Mouse (Mus musculus) stomach, embryonic 16.5 days (tissue): ENCODE data around the gene Nudt6. TPM values are rescaled to one million over a fixed set of nuclear protein-coding genes. Genes with fewer than 3 reads are reported as not detected.

Source experiments
- ATAC-seq: fragments of 200-750 bp; cut with Nextera tagmentation; 2 replicates; pipeline ENCODE4 v1.8.0; 2017; ENCODE audit warnings: moderate number of reproducible peaks, moderate TSS enrichment; ENCODE audit not compliant: insufficient read depth, low FRiP score
- H3K27ac ChIP-seq: fragments of 300-500 bp; sonication (generic); 2 replicates; pipeline ENCODE4 v1.5.1; 2014; ENCODE audit warnings: low read length
- H3K27me3 ChIP-seq: fragments of 300-500 bp; sonication (generic); 2 replicates; pipeline ENCODE4 v1.6.1; 2014; ENCODE audit warnings: low read length, control low read depth, mixed read lengths; ENCODE audit not compliant: control insufficient read depth, insufficient read depth
- H3K36me3 ChIP-seq: fragments of 300-500 bp; sonication (generic); 2 replicates; pipeline ENCODE4 v1.6.1; 2014; ENCODE audit warnings: low read length; ENCODE audit not compliant: control insufficient read depth, insufficient read depth
- H3K4me1 ChIP-seq: fragments of 300-500 bp; sonication (generic); 2 replicates; pipeline ENCODE4 v1.6.1; 2014; ENCODE audit warnings: low read length, control low read depth, mixed read lengths; ENCODE audit not compliant: control insufficient read depth, insufficient read depth
- H3K4me2 ChIP-seq: fragments of 300-500 bp; sonication (generic); 2 replicates; pipeline ENCODE4 v1.6.1; 2014; ENCODE audit warnings: low read depth, low read length, mixed read lengths
- H3K4me3 ChIP-seq: fragments of 300-500 bp; sonication (generic); replicated peaks from 2 replicates; pipeline ENCODE4 v1.5.1; 2014; ENCODE audit warnings: mild to moderate bottlenecking, low read length
- H3K9ac ChIP-seq: fragments of 300-500 bp; sonication (generic); 2 replicates; pipeline ENCODE4 v1.6.1; 2014; ENCODE audit warnings: low read length
- H3K9me3 ChIP-seq: fragments of 300-500 bp; sonication (generic); replicated peaks from 2 replicates; pipeline ENCODE4 v1.6.1; 2016; ENCODE audit warnings: low read length, control low read depth; ENCODE audit not compliant: control insufficient read depth
- WGBS: fragments of 180-500 bp; shearing (Covaris S2); extraction: QIAGEN DNeasy Blood & Tissue Kit; methylation state at CpG from one replicate; pipeline ENCODE4 v1.1.7; 2014; 5-methylcytosine and 5-hydroxymethylcytosine counted together
- polyA plus RNA-seq: library from polyadenylated mRNA; unstranded; fragments of >200 nt; fragmentation: Nextera tagmentation; extraction: Ambion mirVana; gene quantifications from 2 replicates; pipeline ENCODE4 v1.2.1, GENCODE M21; 2015

Gene Nudt6
- polyA plus RNA-seq, 1 experiment from 2014 or later, result 6.0 TPM

DNA sequence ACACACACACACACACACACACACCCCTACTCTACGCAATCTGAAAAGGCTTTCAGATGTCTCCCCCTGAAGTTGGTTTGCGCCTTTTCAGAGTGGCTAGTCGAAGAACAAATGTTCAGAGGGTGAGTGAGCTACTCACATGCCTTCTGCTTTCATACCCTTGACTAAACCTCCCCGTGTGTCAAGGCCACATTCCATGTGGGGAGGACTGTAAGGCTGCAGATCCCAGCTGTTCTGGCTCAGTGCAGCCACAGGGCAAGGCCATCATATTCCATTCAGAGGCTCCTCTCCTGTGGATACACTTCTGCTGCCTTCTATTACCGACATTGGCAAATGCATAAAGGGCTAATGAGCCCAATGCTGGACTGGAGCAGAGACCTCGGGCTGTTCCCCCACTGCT is 41.6 kb downstream of the Nudt6 start:
- no peak overlapping the region for H3K4me3 ChIP-seq
- H3K4me1 ChIP-seq, result no peaks in the 10 kb centered on the region; the same call in 1 of the 2 replicates
- H3K9me3 ChIP-seq, result no peaks in the 10 kb centered on the region
- no peak overlapping the region for H3K4me2 ChIP-seq
- no peak overlapping the region for H3K9ac ChIP-seq
- H3K36me3 ChIP-seq, result no peaks in the 10 kb centered on the region
- H3K27ac ChIP-seq, result no peak overlapping the region
- WGBS, result 57% methylated on average over 6 of the region's 6 CpGs
- ATAC-seq, result no peak
- no peaks in the 10 kb centered on the region for H3K27me3 ChIP-seq

DNA sequence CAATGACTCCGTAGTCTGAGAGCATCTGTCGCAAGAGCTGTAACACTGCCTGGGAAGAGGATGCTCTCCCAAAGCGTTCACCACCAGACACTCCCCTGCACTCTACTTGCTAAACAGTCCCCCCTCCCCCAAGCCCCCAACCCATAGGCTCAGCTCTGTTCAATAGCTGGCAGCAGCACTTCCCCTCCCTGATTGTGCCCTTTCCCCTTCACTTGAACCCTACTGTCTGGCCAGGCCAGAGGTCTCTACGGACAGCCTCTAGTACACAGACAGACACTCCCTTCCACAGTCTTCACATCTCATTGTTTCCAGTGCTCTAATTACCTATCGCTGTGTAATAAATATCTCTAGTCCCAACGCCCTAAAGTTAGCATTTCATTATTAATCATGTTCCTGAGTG is 42.1 kb downstream of the Nudt6 start:
- 51% methylated on average over 6 of the region's 6 CpGs for WGBS
- Histone ChIP-seq H3K4me2 (no peak overlapping the region), H3K9me3 (no peaks in the 10 kb centered on the region), H3K27ac (no peak overlapping the region), H3K4me1 (no peaks in the 10 kb centered on the region; the same call in 1 of the 2 replicates), H3K9ac (no peak overlapping the region), H3K4me3 (no peak overlapping the region), H3K36me3 (no peaks in the 10 kb centered on the region), H3K27me3 (no peaks in the 10 kb centered on the region)
- no peak for ATAC-seq

DNA sequence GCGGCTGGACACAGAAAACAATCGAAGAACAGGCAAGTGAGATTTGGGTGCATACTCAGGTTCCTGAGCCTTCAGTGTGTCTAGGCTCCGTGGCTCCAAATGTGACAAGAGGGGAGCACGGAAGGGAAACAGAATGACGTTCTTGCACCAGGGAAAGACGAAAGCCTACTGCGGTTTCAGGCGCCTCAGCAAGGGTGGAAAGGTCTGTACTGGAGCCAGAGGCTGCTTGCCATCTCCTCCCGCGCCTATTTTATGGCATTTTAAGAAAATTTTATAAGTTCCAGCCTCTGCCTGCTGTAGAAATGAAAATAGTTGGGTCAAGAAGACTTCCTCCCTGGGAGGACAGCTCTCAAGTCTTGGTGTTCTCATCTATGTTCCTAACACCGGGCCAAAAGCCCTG is 46.3 kb downstream of the Nudt6 start:
- Histone ChIP-seq H3K4me2 (no peak overlapping the region), H3K9ac (no peak overlapping the region), H3K4me3 (no peak overlapping the region), H3K4me1 (no peaks in the 10 kb centered on the region; the same call in 1 of the 2 replicates), H3K27me3 (no peaks in the 10 kb centered on the region), H3K27ac (no peak overlapping the region), H3K36me3 (no peaks in the 10 kb centered on the region), H3K9me3 (no peaks in the 10 kb centered on the region)
- WGBS, result 81% methylated on average over 11 of the region's 11 CpGs
- no peak for ATAC-seq

DNA sequence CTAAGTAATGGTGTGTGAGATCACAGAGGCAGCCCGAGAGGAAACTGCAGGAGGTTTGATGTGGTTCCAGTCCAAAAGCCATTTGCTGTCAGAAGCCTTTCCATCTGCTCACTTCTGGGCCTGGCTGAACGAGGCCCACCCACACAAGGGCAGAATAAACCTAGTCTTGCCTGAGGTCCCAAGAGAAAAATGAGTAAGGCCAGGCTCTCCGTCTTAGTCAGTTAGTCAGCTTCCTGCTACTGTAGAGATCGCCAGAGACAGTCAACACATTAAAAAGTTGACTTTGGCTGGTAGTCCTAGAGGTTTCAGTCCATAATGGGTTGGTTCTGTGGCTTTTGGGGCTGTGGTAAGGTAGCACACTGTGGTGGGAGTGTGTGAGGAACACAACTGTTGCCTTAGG is 49.6 kb downstream of the Nudt6 start:
- no peaks in the 10 kb centered on the region for H3K36me3 ChIP-seq
- WGBS, result 50% methylated on average over 4 of the region's 4 CpGs
- no peaks in the 10 kb centered on the region for H3K9me3 ChIP-seq
- H3K4me2 ChIP-seq, result no peak overlapping the region
- no peaks in the 10 kb centered on the region for H3K4me1 ChIP-seq
- no peak overlapping the region for H3K27ac ChIP-seq
- no peaks in the 10 kb centered on the region for H3K27me3 ChIP-seq
- no peak overlapping the region for H3K4me3 ChIP-seq
- no peak for ATAC-seq
- H3K9ac ChIP-seq, result no peak overlapping the region

DNA sequence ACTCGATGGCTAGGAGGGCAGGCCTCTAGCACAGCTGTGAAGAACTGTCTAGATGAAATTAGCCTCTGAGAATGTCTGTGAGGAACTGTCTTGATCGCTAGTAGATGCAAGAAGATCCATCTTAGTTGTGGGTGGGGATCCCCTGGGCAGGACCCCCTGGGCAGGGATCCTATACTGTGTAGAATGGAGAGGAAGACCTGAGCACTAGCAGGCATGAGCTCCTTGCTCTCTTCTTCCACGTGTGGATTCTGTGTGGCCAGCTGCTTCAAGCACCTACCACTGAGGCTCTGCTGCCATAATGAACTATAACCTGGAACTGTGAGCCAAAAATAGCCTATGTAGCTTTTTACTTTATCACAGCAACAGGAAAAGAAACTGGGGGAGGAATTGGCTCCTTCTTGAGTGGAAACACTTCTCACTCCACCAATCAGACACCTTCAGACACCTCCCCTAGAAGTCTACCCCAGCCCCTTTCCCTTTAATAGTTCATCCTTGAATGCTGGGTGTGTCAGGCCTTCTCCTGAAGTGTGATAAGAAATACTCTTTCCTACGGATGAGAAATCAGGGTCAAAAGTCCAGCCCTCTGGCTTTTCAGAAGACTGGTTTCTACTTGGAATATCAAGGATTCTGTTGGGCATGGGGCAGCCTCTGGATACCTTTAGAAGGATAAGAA is 53.5 kb downstream of the Nudt6 start:
- ATAC-seq, result no peak
- Histone ChIP-seq H3K9ac (no peak overlapping the region), H3K4me1 (no peaks in the 10 kb centered on the region), H3K27ac (0 out of 2 replicates have a peak overlapping the region, but pooled peaks have one; percentile 18), H3K36me3 (no peaks in the 10 kb centered on the region), H3K4me2 (no peak overlapping the region), H3K9me3 (no peaks in the 10 kb centered on the region), H3K4me3 (no peak overlapping the region), H3K27me3 (no peaks in the 10 kb centered on the region)
- WGBS, result 50% methylated on average over 4 of the region's 4 CpGs

DNA sequence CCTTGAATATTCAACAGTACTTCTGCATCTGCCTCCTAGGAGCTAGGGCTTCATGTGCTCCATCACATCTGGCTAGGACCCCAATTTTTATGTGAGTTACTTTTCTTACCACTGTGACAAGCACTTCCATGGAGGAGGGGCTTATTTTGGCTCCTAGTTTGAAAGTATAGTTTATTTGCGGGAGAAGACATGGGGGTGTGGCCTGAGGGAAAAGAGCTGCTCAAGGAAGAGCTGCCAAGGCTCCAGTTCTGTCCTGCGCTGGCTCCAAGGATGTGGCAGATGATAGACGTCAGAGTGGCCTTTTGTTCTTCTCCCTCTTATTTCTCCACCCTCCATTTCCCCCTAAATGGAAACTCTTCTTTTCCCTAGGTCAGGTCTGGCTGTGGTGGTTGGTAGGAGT is 54.0 kb downstream of the Nudt6 start:
- H3K4me1 ChIP-seq, result peaks cover under 1% of the 10 kb centered on the region; the same call in 1 of the 2 replicates
- H3K9ac ChIP-seq, result no peak overlapping the region
- no peaks in the 10 kb centered on the region for H3K36me3 ChIP-seq
- WGBS, result 35% methylated on average over 3 of the region's 3 CpGs
- 0 out of 2 replicates have a peak overlapping the region, but pooled peaks have one; percentile 18 for H3K27ac ChIP-seq
- H3K4me2 ChIP-seq, result no peak overlapping the region
- ATAC-seq, result peak; percentile 40; the same call in 1 of the 2 replicates
- no peaks in the 10 kb centered on the region for H3K27me3 ChIP-seq
- H3K9me3 ChIP-seq, result no peaks in the 10 kb centered on the region
- no peak overlapping the region for H3K4me3 ChIP-seq

DNA sequence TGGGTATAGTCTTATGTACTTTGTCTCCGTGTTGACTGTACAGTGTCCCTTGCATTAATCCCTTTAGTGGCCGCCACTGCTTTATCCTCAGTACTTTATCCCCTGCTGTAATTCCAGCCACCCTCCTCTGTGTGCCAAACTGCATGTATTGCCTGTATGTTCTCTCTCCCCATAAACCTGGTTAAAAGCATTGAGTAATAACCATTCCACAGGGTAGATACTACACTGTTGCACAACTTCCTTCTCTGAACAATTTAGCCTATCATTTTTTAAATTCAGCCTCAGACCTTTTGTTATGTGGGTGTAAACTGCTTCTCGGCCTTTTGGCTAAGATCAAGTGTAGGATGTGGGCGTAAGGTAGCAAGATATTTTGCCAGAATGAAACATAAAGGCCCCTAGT is 54.9 kb downstream of the Nudt6 start:
- Histone ChIP-seq H3K9me3 (no peaks in the 10 kb centered on the region), H3K4me3 (no peak overlapping the region), H3K27ac (no peak overlapping the region), H3K4me1 (peaks cover 5% of the 10 kb centered on the region; the same call in 1 of the 2 replicates), H3K4me2 (no peak overlapping the region), H3K36me3 (no peaks in the 10 kb centered on the region), H3K27me3 (no peaks in the 10 kb centered on the region), H3K9ac (no peak overlapping the region)
- whole genome bisulfite sequencing, result 88% methylated on average over 4 of the region's 4 CpGs
- ATAC-seq, result no peak

DNA sequence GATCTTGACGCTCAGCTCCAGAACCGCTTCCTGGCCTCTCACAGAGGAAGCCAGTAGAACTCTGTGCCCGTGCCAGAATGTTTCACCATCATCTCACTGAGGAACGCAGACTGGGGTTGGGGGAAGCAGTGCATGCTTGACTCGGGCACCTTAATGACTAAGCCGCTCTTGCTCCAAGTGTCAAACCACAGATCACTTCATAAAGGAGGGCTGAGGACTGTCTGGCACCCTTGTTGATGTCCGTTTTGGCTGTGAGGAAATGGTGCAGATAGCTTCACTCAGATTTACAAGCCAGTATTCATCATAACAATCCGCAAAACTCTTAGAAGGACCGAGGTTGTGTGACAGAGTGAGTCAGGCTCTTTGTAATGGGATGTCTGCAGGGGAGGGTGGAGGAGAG is 59.3 kb downstream of the Nudt6 start:
- H3K4me3 ChIP-seq, result no peak overlapping the region
- no peak overlapping the region for H3K27ac ChIP-seq
- ATAC-seq, result no peak

More for the DNA sequence above, 59.3 kb downstream of the Nudt6 start:
- Histone ChIP-seq H3K9me3 (no peaks in the 10 kb centered on the region), H3K4me2 (no peak overlapping the region), H3K36me3 (no peaks in the 10 kb centered on the region), H3K4me1 (peaks cover 5% of the 10 kb centered on the region; the same call in 1 of the 2 replicates), H3K9ac (no peak overlapping the region), H3K27me3 (no peaks in the 10 kb centered on the region)
- 67% methylated on average over 9 of the region's 9 CpGs for WGBS
